Mouse (Mus musculus): ENCODE results near the gene Aldh3a2.

- TF ChIP-seq UBTF (IDR thresholded peaks at IDR 0.05; ENCODE audit: borderline replicate concordance, insufficient read depth, low read depth, low read length) (no peak), CTCF (IDR thresholded peaks at IDR 0.05 in 2 of 3, conservative IDR thresholded peaks at IDR 0.05 in 1 of 3; ENCODE audit: control insufficient read depth in 1 of 3, insufficient read depth in 1 of 3, low read depth in 2 of 3, low read length in 3 of 3, poor library complexity in 1 of 3, severe bottlenecking in 1 of 3) (no peak), E2F4 (IDR thresholded peaks at IDR 0.05; ENCODE audit: borderline replicate concordance, low read depth, low read length) (no peak), EP300 (IDR thresholded peaks at IDR 0.05; ENCODE audit: low read depth in 1 of 2, low read length in 2 of 2) (no peak), SMC3 (IDR thresholded peaks at IDR 0.05; ENCODE audit: low read depth, low read length) (no peak), TCF12 (IDR thresholded peaks at IDR 0.05; ENCODE audit: low read depth, low read length) (no peak), NRF1 (IDR thresholded peaks at IDR 0.05; ENCODE audit: insufficient read depth, low read depth, low read length, poor library complexity, severe bottlenecking) (no peak), ZKSCAN1 (IDR thresholded peaks at IDR 0.05; ENCODE audit: low read depth, low read length) (no peak), POLR2A (IDR thresholded peaks at IDR 0.05; ENCODE audit: control insufficient read depth in 1 of 2, insufficient read depth in 1 of 2, low read depth in 1 of 2, low read length in 2 of 2, poor library complexity in 1 of 2) (no peak), MAFK (IDR thresholded peaks at IDR 0.05; ENCODE audit: borderline replicate concordance, low read depth, low read length) (no peak)
These were observed 45.3 kb downstream of the Aldh3a2 start for GRCm38 (mm10) chr11:61222007-61222406.

Data from MEL (cell line).